Mouse (Mus musculus) stomach, embryonic 14.5 days (tissue): Measurements from ENCODE around the gene Usp53. TPM values are rescaled to one million over a fixed set of nuclear protein-coding genes. Genes with fewer than 3 reads are reported as not detected.

Experiments
- ATAC-seq: fragments of 200-750 bp; cut with Nextera tagmentation; 2 replicates; pipeline ENCODE4 v1.8.0; 2017; ENCODE audit warnings: low read depth, moderate TSS enrichment; ENCODE audit not compliant: insufficient number of reproducible peaks, insufficient read depth, low FRiP score
- H3K27ac ChIP-seq: fragments of 300-500 bp; sonication (generic); 2 replicates; pipeline ENCODE4 v1.5.1; 2014; ENCODE audit warnings: mild to moderate bottlenecking, low read length, moderate library complexity, mixed read lengths
- H3K27me3 ChIP-seq: fragments of 300-500 bp; sonication (generic); 2 replicates; pipeline ENCODE4 v1.6.1; 2014; ENCODE audit warnings: low read length, control low read depth, mixed read lengths; ENCODE audit not compliant: control insufficient read depth, insufficient read depth
- H3K36me3 ChIP-seq: fragments of 300-500 bp; sonication (generic); 2 replicates; pipeline ENCODE4 v1.6.1; 2014; ENCODE audit warnings: mild to moderate bottlenecking, control low read depth, low read length, moderate library complexity, mixed read lengths; ENCODE audit not compliant: control insufficient read depth, insufficient read depth
- H3K4me1 ChIP-seq: fragments of 300-500 bp; sonication (generic); 2 replicates; pipeline ENCODE4 v1.6.1; 2014; ENCODE audit warnings: low read length, control low read depth, mixed read lengths; ENCODE audit not compliant: control insufficient read depth, insufficient read depth
- H3K4me2 ChIP-seq: fragments of 300-500 bp; sonication (generic); replicated peaks from 2 replicates; pipeline ENCODE4 v1.6.1; 2014; ENCODE audit warnings: low read depth, low read length, control low read depth
- H3K4me3 ChIP-seq: fragments of 300-500 bp; sonication (generic); 2 replicates; pipeline ENCODE4 v1.5.1; 2014; ENCODE audit warnings: low read depth, low read length, control low read depth
- H3K9ac ChIP-seq: fragments of 300-500 bp; sonication (generic); replicated peaks from 2 replicates; pipeline ENCODE4 v1.6.1; 2014; ENCODE audit warnings: low read depth, mild to moderate bottlenecking, control low read depth, low read length, moderate library complexity, mixed read lengths
- H3K9me3 ChIP-seq: fragments of 300-500 bp; sonication (generic); 2 replicates; pipeline ENCODE4 v1.6.1; 2016; ENCODE audit warnings: low read depth, low read length, control low read depth; ENCODE audit not compliant: control insufficient read depth
- WGBS: fragments of 180-500 bp; shearing (Covaris S2); extraction: QIAGEN DNeasy Blood & Tissue Kit; methylation state at CpG from one replicate; pipeline ENCODE4 v1.1.7; 2014; 5-methylcytosine and 5-hydroxymethylcytosine counted together
- microRNA-seq: library from miRNA; unstranded; fragments of <30 nt; microRNA quantifications from one replicate; pipeline ENCODE4, GENCODE M21; 2016
- polyA plus RNA-seq: library from polyadenylated mRNA; unstranded; fragments of >200 nt; fragmentation: Nextera tagmentation; extraction: Ambion mirVana; gene quantifications from 2 replicates; pipeline ENCODE4 v1.2.1, GENCODE M21; 2014

The Usp53 gene
- polyA plus RNA-seq, 1 experiment from 2014 or later: 24.3 TPM

- H3K27ac ChIP-seq: peak overlapping the region; percentile 52; the same call in 1 of the 2 replicates
- H3K4me1 ChIP-seq: no peaks in the 10 kb centered on the region
- H3K4me2 ChIP-seq: no peak overlapping the region
- no peak overlapping the region for H3K4me3 ChIP-seq
- H3K36me3 ChIP-seq: no peaks in the 10 kb centered on the region
- H3K9ac ChIP-seq: no peak overlapping the region
- WGBS: 63% methylated on average over 5 of the region's 5 CpGs
- no peaks in the 10 kb centered on the region for H3K9me3 ChIP-seq
- H3K27me3 ChIP-seq: no peaks in the 10 kb centered on the region
- ATAC-seq: peak; percentile 71
Observed at GRCm38 (mm10) chr3:122888371-122888819, 95.9 kb downstream of the Usp53 start.

GRCm38 (mm10) chr3:122887505-122888301 lies 96.6 kb downstream of the Usp53 start:
- Histone ChIP-seq H3K9ac (no peak overlapping the region), H3K4me2 (no peak overlapping the region), H3K4me3 (no peak overlapping the region), H3K27ac (peak overlapping the region; percentile 40; the same call in 1 of the 2 replicates), H3K9me3 (no peaks in the 10 kb centered on the region), H3K36me3 (no peaks in the 10 kb centered on the region), H3K4me1 (no peaks in the 10 kb centered on the region), H3K27me3 (no peaks in the 10 kb centered on the region)
- 59% methylated on average over 4 of the region's 4 CpGs for WGBS
- ATAC-seq: peak; percentile 33; the same call in 1 of the 2 replicates

Small RNA genes lying within 50 kb of the gene (microRNA-seq; reads per million reads assigned to microRNA genes)
- gene Gm22066: not detected

Other genes with a start within 250 kb of the Usp53 start
- gene Fabp2, start 89.4 kb downstream of the Usp53 start, polyA plus RNA-seq: 2.5 and 3.1 TPM in 2 replicates
- gene Gm10959, start 65.2 kb downstream of the Usp53 start, polyA plus RNA-seq: not detected in 2 replicates
- 148 and 150 TPM in 2 replicates for gene 1810037I17Rik, start 60.3 kb downstream of the Usp53 start, polyA plus RNA-seq
- gene Myoz2, start 50.5 kb upstream of the Usp53 start, polyA plus RNA-seq: 0.17 TPM in 1 of 2 replicates, not detected in the other